Mouse (Mus musculus): ENCODE measurements around the gene Sigmar1. TPM values are rescaled to one million over a fixed set of nuclear protein-coding genes. Genes with fewer than 3 reads are reported as not detected.
A peak's percentile ranks its signal among the peaks of the same experiment; 100 is the strongest.

Sigmar1 gene
- polyA plus RNA-seq, 1 experiment from 2014 or later: 97.8 TPM

DNA sequence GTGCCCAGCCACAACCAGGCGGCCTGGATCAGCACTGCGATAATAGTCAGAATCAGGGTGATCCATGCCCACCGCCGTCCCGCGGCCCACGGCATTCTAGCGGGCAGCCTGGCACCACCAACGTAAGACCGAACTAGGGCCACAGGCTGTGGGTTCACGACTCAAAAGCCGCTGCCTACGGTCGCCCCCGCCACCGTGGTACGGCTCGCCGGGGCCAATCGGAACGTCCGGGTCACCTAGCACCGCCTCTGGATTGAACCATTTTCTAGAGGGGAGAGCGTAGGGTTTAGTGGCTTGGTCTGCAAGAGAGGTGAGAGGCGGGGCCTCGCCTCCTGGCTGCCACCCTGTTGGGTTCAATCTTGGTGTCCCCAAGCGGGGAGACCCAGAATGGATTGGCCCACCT is 14.8 kb downstream of the Sigmar1 start:
- H3K9me3 ChIP-seq: no peaks in the 10 kb centered on the region
- DNase-seq (ENCODE audit: low spot score): peak; percentile 97
- peak overlapping the region; percentile 76 for H3K4me3 ChIP-seq
- peaks cover 15% of the 10 kb centered on the region for H3K36me3 ChIP-seq
- peak overlapping the region; percentile 88 for H3K27ac ChIP-seq
- H3K4me1 ChIP-seq: peaks cover 22% of the 10 kb centered on the region
- no peaks in the 10 kb centered on the region for H3K27me3 ChIP-seq (ENCODE audit: insufficient read depth, poor library complexity, severe bottlenecking)
- under 1% methylated on average over 27 of the region's 27 CpGs for WGBS

DNA sequence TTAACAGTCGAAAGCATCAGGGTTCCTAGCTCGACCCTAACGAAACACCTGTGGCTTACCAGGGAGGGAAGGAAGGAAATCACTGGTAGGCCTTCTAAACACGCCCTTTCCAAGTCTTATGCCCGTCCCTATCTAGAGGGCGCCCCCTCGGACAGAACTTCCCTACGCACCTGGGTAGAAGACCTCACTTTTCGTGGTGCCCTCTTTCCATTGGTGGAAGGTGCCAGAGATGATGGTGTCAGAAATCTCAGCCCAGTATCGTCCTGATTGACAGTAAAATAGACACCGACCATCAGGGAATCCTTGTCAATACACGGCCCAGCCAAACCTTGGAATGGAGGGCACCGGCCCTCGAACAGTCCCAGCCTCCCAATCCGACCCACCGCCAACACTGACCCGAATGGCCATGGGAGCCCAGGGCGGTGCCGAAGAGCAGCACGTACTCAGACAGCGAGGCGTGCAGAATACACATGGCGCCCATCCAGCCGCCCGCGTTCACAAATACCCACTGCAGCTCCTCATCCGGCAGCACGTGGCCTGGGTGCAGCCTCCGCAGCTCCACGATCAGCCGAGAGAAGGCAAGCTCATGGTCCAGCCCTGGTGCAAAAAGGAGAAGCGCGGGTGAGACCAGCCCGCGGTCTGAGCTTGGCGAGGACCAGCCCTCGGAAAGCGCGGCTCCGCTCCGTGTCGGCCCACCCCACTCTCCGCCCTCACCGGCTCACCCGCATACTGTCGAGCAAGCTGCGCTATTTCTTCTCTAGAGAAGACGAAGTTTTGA is 15.4 kb downstream of the Sigmar1 start:
- Histone ChIP-seq H3K9me3 (no peaks in the 10 kb centered on the region), H3K27me3 (ENCODE audit: insufficient read depth, poor library complexity, severe bottlenecking) (no peaks in the 10 kb centered on the region), H3K4me1 (peaks cover 22% of the 10 kb centered on the region), H3K27ac (peak overlapping the region; percentile 88), H3K36me3 (peaks cover 15% of the 10 kb centered on the region), H3K4me3 (peak overlapping the region; percentile 76)
- peak; percentile 81 for DNase-seq (ENCODE audit: low spot score)
- WGBS: 1% methylated on average over 48 of the region's 48 CpGs

DNA sequence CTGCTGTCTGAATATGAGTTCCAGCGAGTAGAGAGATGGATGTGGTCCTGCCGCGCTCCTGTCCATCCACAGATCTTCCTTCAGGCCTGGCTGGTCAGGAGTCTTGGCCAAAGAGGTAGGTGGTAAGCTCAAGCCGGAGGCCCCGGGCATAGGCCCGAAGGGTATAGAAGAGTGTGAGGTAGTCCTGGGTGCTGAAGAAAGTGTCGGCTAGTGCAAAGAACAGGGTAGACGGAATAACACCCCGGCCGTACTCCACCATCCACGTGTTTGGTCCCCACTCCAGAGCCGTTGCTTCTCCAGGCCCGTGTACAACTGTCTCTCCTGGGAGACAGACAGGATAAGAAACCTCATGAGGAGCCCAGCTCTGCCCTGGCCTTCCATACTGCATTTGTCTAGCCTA is 16.7 kb downstream of the Sigmar1 start:
- no peak for DNase-seq (ENCODE audit: low spot score)
- Histone ChIP-seq H3K4me1 (peaks cover 22% of the 10 kb centered on the region), H3K4me3 (0 out of 2 replicates have a peak overlapping the region, but pooled peaks have one; percentile 76), H3K27me3 (ENCODE audit: insufficient read depth, poor library complexity, severe bottlenecking) (peaks cover 4% of the 10 kb centered on the region; the same call in 1 of the 2 replicates), H3K9me3 (no peaks in the 10 kb centered on the region), H3K36me3 (peaks cover 15% of the 10 kb centered on the region), H3K27ac (no peak overlapping the region)
- WGBS: 91% methylated on average over 13 of the region's 13 CpGs

GRCm38 (mm10) chr4:41738256-41738603 is 17.7 kb downstream of the Sigmar1 start:
- H3K36me3 ChIP-seq: peaks cover 15% of the 10 kb centered on the region
- DNase-seq (ENCODE audit: low spot score): no peak

GRCm38 (mm10) chr4:41737602-41738255 is 18.2 kb downstream of the Sigmar1 start:
- no peaks in the 10 kb centered on the region for H3K9me3 ChIP-seq
- H3K4me3 ChIP-seq: no peak overlapping the region
- 50% methylated on average over 8 of the region's 8 CpGs for WGBS
- H3K4me1 ChIP-seq: peaks cover 22% of the 10 kb centered on the region
- peaks cover 19% of the 10 kb centered on the region for H3K27me3 ChIP-seq (ENCODE audit: insufficient read depth, poor library complexity, severe bottlenecking)
- no peak for DNase-seq (ENCODE audit: low spot score)
- H3K27ac ChIP-seq: no peak overlapping the region
- H3K36me3 ChIP-seq: peaks cover 15% of the 10 kb centered on the region

More at GRCm38 (mm10) chr4:41738256-41738603, 17.7 kb downstream of the Sigmar1 start:
- Histone ChIP-seq H3K4me1 (peaks cover 22% of the 10 kb centered on the region), H3K27me3 (ENCODE audit: insufficient read depth, poor library complexity, severe bottlenecking) (peaks cover 14% of the 10 kb centered on the region), H3K9me3 (no peaks in the 10 kb centered on the region), H3K4me3 (no peak overlapping the region), H3K27ac (no peak overlapping the region)
- WGBS: 73% methylated on average over 1 of the region's 1 CpGs

DNA sequence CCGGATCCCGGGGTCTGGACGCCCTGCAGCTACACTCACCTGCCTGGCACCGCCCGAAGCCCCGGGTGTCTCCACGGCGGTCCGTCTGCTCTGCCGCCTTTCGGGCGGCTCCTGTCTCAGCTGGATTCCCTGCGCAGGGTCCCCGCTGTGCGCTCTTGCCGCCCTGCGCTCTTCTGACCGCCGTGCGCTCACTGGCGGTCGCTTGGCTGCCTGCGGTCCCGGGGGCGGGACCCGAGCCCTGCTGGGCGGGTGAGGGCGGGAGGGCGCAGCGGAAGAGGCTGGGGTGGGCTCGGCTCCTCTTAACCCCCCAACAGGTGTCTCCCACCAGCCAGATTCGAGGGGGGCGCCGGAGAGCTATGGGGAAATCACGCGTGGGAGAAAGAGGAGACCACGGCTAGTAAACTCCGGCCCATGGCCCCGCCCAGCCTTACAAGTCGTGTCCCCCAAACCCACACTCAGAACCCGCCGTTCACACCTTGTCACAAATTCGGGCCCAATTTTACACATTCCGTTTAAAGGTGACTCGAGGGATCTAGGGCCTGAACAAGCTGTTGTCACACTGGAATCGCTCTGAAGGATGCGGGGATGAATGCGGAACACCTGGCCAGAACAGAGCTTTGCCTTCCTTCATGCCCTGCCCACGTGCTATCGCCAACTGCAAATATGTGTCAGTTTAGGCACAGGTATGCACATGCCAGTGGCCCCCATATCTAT is 24.7 kb downstream of the Sigmar1 start, which contains the start of gene Arid3c:
TSS of gene Arid3c (minus strand) at position 91 of the 714 bp plus-strand sequence.
- 3% methylated on average over 50 of the region's 50 CpGs for WGBS
- no peaks in the 10 kb centered on the region for H3K36me3 ChIP-seq
- peaks cover 9% of the 10 kb centered on the region for H3K4me1 ChIP-seq
- peak within 1 kb of the TSS; percentile 59 for H3K4me3 ChIP-seq
- no peaks in the 10 kb centered on the region for H3K9me3 ChIP-seq
- no peak within 1 kb of the TSS for H3K27ac ChIP-seq
- H3K27me3 ChIP-seq (ENCODE audit: insufficient read depth, poor library complexity, severe bottlenecking): peaks cover 84% of the 10 kb centered on the region
- DNase-seq (ENCODE audit: low spot score): no peak

DNA sequence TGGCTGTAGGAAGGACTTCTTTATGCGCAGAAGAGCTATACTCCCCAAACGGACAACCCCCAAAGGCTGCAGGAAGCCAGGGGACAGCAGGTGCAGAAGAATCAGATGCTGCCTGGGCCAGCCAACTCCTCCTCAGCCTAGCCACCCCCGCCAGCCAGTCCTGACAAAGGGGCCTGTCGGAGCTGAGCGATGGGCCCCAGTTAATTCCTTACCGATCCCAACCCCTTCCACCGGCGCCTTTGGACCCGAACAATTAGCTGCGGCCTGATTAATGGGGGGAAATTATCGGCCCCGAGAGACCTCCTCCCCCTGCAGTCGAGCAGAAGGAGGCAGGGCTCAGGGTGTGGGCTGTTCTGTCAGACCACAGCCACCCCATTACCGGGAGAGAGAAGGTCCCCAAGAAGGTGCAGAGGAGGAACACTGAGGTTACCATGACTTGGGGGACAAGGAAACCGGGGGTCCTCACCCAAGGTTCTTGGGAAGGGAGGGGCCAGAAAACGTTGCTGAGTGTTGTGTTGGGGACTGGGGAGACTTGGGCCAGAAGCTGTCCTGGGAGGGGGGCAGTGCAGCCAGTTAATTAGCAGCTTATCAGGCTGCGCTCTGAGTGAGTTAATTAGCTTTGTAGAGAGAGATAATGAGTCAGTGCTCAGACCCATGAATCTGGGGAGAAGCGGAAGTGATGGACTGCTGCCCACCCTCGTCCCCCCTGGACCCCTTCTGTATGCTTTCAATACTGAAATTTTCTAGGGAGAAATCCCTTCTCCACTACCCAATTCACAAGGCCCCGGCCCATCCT is 28.9 kb downstream of the Sigmar1 start:
- DNase-seq (ENCODE audit: low spot score): no peak
- no peak overlapping the region for H3K27ac ChIP-seq
- H3K9me3 ChIP-seq: no peaks in the 10 kb centered on the region
- no peak overlapping the region for H3K4me3 ChIP-seq
- WGBS: 14% methylated on average over 20 of the region's 20 CpGs
- H3K27me3 ChIP-seq (ENCODE audit: insufficient read depth, poor library complexity, severe bottlenecking): peaks cover 85% of the 10 kb centered on the region
- H3K36me3 ChIP-seq: no peaks in the 10 kb centered on the region
- H3K4me1 ChIP-seq: peaks cover 21% of the 10 kb centered on the region

DNA sequence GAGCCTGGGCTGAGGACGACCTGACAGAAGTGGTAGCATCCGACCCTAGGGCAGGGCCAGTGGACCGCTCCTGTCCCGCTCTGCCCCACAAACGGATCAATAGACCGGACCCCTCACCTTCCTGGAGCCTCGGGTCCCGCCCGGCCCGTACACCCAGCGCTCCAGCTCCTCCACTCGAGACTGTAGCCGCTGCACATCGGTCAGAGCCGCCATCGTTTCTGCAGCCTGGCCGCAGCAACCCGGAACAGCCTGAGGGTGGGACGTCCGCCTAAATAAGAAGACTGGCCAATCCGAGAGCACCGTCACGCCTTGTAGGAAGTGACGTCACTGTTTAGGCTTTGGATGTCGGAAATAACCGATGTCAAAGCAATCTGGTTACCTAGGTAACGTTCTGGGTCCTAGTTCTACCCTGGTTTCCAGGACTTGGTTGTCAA is 33.0 kb downstream of the Sigmar1 start, which contains the start of gene Dctn3:
TSS of gene Dctn3 (minus strand) at position 253 of the 434 bp plus-strand sequence.
- under 1% methylated on average over 27 of the region's 27 CpGs for WGBS
- peak within 1 kb of the TSS; percentile 83 for H3K27ac ChIP-seq
- H3K27me3 ChIP-seq (ENCODE audit: insufficient read depth, poor library complexity, severe bottlenecking): peaks cover 44% of the 10 kb centered on the region

GRCm38 (mm10) chr4:41716834-41717233 is 39.1 kb downstream of the Sigmar1 start:
- no peaks in the 10 kb centered on the region for H3K9me3 ChIP-seq

More for the DNA sequence above, 33.0 kb downstream of the Sigmar1 start, which contains the start of gene Dctn3:
- H3K4me3 ChIP-seq: peak within 1 kb of the TSS; percentile 80
- peak; percentile 97 for DNase-seq (ENCODE audit: low spot score)
- peaks cover 29% of the 10 kb centered on the region for H3K36me3 ChIP-seq
- H3K9me3 ChIP-seq: no peaks in the 10 kb centered on the region
- peaks cover 19% of the 10 kb centered on the region for H3K4me1 ChIP-seq

GRCm38 (mm10) chr4:41715596-41715995 is 40.4 kb downstream of the Sigmar1 start:
- Histone ChIP-seq H3K9me3 (no peaks in the 10 kb centered on the region), H3K27me3 (ENCODE audit: insufficient read depth, poor library complexity, severe bottlenecking) (no peaks in the 10 kb centered on the region), H3K4me1 (peaks cover 23% of the 10 kb centered on the region), H3K36me3 (peaks cover 67% of the 10 kb centered on the region), H3K27ac (no peak overlapping the region), H3K4me3 (no peak overlapping the region)
- WGBS: 84% methylated on average over 5 of the region's 5 CpGs
- no peak for DNase-seq (ENCODE audit: low spot score)

More at GRCm38 (mm10) chr4:41716834-41717233, 39.1 kb downstream of the Sigmar1 start:
- Histone ChIP-seq H3K36me3 (peaks cover 57% of the 10 kb centered on the region), H3K27me3 (ENCODE audit: insufficient read depth, poor library complexity, severe bottlenecking) (no peaks in the 10 kb centered on the region), H3K27ac (no peak overlapping the region), H3K4me1 (peaks cover 25% of the 10 kb centered on the region), H3K4me3 (no peak overlapping the region)
- no peak for DNase-seq (ENCODE audit: low spot score)
- 52% methylated on average over 6 of the region's 6 CpGs for WGBS

DNA sequence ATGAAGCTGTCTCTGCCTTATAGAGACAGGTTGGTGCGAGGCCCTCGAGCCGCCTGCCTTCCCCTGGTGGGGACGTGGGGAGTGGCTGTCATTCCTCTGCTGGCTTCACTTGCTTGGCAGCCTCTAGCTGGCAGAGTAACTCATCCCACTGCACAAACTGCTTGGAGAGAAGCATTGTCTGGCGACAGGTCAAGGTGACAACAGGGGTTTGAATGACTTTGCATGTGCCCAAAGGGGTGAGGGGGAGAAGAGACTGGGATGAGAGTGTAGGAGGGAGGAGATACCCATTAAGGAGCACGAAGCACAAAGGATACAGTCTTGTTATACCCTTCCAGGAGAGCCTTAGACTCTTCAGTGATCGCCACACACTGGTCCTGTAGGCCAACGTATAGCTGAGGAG is 40.9 kb downstream of the Sigmar1 start:
- Histone ChIP-seq H3K36me3 (peaks cover 62% of the 10 kb centered on the region), H3K27me3 (ENCODE audit: insufficient read depth, poor library complexity, severe bottlenecking) (no peaks in the 10 kb centered on the region), H3K4me3 (no peak overlapping the region), H3K4me1 (peaks cover 23% of the 10 kb centered on the region), H3K9me3 (no peaks in the 10 kb centered on the region), H3K27ac (no peak overlapping the region)
- no peak for DNase-seq (ENCODE audit: low spot score)
- 77% methylated on average over 8 of the region's 8 CpGs for WGBS

DNA sequence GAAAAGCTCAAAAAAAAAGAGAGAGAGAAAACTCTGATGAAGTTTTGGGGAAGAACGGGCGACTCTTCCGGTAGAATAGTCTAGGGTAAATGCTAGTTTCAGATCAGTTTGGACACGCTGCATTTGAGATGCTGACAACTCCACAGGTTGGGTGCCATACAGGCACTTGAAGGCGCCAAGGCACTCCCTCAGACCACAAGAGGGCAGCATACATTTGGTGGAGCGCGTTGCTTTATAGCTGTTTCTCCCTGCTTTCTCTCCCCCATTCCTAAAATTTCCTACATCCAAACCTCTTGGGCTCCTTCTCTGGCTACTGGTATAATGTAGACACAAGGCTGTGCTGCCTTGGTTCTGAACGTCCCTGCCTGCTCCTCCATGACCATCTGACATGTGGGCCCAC is 41.7 kb downstream of the Sigmar1 start:
- Histone ChIP-seq H3K9me3 (no peaks in the 10 kb centered on the region), H3K27ac (no peak overlapping the region), H3K27me3 (ENCODE audit: insufficient read depth, poor library complexity, severe bottlenecking) (no peaks in the 10 kb centered on the region), H3K4me3 (peak overlapping the region; percentile 79; the same call in 1 of the 2 replicates), H3K36me3 (peaks cover 54% of the 10 kb centered on the region), H3K4me1 (peaks cover 23% of the 10 kb centered on the region)
- 20% methylated on average over 8 of the region's 8 CpGs for WGBS
- no peak for DNase-seq (ENCODE audit: low spot score)
